Mouse (Mus musculus): ENCODE measurements around the gene Ing5. TPM values are rescaled to one million over a fixed set of nuclear protein-coding genes. Genes with fewer than 3 reads are reported as not detected.
"Not testable (repeated sequence)": the region's sequence is repeated elsewhere in the genome, so short reads cannot be mapped to it uniquely, and the experiment has no call there.

Gene Ing5
- 1 to 10 TPM; 4.5 to 5.1 TPM for total RNA-seq (2021)
- long read RNA-seq, experiment 1, full-length matches to known transcripts: 2 of 3 reads
- long read RNA-seq, experiment 1, partial matches to known transcripts: 0 of 3 reads
- long read RNA-seq, experiment 1, other reads (novel, unspliced or antisense): 1 of 3 reads
- long read RNA-seq, experiment 2, full-length matches to known transcripts: 2 of 2 reads
- long read RNA-seq, experiment 2, partial matches to known transcripts: 0 of 2 reads
- long read RNA-seq, experiment 2, other reads (novel, unspliced or antisense): 0 of 2 reads

DNA sequence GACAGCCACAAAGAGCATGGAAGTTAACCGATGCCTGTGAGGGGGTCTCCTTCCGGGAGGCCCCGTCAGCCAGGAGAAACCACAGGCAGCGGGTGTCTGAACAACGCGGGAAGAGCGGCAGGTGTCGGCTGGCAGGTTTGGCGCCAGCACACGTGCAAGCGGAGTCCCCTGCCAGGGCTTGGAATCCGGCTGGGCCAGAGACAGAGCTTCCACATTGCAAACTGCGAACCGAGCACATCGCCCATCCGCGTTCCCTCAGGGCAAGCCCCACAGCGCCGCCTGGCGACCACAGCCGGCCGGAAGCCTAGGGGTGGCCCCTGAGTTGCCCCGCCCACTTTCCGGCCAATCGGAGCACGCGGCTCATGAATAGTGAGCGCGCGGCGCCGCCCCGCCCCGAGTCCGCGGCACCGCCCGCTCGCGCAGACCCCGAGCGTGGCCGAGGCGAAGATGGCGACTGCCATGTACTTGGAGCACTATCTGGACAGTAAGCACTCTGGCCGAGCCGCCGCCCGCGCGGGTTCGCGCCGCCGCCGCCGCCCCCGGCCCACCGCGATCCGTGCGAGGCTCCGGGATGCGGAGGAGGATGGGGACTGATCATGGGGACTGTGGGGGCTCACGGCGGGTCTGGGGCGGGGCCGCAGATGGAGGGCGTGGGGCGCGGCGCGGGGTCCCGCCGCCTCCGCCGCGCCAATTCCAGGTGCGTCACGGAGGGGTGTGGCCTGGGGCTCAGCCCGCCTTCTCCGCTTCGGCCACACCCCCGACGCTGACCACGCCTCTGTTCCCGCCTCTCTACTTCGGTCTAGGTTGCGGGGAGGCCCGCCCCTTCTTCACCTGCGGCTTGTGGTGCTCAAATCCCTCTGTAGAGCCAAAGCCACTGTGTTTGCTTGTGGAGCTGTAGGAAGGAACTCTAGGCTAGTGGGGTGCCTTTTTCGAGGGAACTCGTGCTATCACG is at the start of gene Ing5:
Gene Ing5 (plus strand): TSS at position 410 of the 952 bp plus-strand sequence.
- peak; percentile 100 for DNase-seq (ENCODE audit: low spot score)

DNA sequence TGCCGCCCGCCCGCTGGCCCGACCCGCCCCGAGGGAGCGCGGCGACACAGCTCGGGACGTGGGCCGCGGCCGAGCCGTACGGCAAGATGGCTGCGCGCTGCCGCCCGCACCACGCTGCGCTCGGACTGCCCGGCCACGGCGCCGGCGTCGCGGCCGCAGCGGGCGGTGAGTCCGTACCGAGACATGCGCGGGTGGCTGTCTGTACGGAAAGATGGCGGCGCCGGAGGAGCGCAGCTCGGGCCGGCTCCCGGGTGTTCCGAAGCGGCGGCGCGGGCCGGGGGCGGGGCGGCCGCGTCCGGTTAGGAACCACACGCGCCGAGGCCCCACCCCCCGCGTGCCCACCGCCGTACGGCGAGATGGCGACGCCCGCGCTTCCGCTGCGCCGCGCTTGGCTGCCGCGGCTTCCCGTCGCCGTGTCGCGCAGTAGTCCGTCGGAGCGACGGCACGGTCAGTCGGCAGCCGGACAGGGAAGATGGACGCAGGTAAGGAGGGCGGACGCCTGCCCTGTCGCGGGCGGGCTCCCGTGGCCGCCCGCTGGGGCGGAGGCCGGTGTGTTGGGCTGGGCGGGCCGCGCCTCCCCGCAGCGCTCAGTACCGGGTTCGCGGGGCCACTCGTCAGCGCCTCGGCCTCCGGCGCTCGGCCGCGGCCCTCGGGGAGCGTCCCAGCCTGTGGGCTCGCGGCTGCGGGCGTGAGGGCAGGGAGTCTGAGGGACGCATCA is 49.0 kb upstream of the Ing5 start, which contains the start of gene Thap4:
Gene Thap4 (minus strand): TSS at position 292 of the 718 bp plus-strand sequence.
- peak; percentile 92 for DNase-seq (ENCODE audit: low spot score)

DNA sequence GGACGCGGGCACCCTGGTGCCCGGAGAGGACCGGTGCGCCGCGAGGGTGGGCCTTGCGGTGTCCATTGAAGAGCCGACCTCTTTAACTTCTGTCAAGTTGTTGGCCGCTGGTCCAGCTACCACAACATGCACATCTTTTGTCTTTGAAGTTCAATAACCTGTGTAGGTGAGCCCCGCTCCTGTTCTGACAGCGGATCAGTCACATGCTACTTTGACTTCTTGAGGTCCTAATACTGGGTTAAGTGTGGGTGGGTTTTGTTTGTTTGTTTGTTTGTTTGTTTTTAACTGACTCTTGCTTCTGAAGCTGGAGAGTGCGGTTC is 48.5 kb upstream of the Ing5 start:
- DNase-seq (ENCODE audit: low spot score): no peak

DNA sequence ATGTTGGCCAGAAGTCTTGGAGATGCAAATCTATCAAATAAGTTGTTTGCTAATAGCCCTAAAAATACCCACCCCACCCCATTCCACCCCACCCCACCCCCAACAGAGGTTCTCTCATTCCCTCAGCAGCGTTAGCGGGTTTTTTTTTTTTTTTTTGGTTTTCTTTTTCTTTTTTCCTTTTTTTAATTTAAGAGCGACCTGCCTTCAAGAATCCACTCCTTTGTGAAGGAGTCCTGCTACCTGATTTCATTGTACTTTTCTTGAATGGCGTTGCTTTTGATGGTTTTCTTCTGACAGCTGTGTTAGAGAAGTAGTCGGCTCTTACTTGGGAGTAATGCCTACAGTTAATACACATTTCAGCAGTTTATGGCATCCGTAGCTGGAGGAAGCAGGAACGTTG is 48.1 kb upstream of the Ing5 start:
- DNase-seq (ENCODE audit: low spot score): no peak

DNA sequence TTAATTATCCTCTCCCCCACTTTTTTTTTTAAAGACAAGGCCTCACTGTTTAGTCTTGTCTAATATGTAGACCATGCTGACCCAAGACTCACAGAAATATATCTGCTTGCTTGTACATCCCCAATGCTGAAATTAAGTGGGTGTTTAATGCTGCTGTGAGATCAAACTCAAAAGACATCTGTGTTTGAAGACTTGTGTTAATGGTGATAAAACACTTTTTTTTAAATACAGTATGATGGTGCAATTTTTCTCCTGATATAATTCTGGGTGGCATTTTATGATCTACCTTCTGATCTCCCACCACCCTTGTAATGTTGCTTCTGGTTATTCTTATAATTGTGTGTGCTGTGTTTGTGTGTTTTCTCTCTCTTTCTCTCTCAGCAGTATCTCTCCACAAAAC is 47.6 kb upstream of the Ing5 start:
- no peak for DNase-seq (ENCODE audit: low spot score)

DNA sequence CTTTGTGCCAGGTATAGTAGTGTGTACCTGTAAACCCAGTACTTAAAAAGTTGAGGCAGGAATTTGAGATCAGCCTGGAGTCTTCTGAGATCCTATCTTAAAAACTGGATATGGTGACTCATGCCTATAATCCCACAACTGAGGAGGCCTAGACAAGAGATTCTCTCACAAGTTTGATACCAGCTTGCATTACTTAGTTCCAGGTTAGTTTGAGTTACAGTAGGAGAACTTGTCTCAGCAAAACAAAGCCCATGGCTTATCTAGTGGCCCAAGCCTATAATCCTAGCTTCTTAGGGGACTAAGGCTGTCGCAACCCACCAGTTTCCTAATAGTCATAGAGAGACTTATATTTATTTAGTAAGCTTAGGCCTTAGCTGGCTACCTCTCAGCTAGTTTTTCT is 43.7 kb upstream of the Ing5 start:
- no peak for DNase-seq (ENCODE audit: low spot score)

DNA sequence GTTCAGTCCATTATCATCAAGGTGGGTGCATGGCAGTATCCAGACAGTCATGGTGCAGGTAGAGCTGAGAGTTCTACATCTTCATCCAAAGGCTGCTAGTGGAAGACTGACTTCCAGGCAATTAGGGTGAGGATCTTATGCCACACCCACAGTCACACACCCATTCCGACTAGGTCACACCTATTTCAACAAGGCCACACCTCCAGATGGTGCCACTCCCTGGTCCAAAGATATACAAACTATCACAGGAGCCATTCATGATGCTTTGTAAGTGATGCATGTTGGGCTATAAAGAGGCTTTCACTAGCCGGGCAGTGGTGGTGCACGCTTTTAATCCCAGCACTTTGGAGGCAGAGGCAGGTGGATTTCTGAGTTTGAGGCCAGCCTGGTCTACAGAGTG is 40.2 kb upstream of the Ing5 start:
- not testable (repeated sequence) for DNase-seq (ENCODE audit: low spot score)

DNA sequence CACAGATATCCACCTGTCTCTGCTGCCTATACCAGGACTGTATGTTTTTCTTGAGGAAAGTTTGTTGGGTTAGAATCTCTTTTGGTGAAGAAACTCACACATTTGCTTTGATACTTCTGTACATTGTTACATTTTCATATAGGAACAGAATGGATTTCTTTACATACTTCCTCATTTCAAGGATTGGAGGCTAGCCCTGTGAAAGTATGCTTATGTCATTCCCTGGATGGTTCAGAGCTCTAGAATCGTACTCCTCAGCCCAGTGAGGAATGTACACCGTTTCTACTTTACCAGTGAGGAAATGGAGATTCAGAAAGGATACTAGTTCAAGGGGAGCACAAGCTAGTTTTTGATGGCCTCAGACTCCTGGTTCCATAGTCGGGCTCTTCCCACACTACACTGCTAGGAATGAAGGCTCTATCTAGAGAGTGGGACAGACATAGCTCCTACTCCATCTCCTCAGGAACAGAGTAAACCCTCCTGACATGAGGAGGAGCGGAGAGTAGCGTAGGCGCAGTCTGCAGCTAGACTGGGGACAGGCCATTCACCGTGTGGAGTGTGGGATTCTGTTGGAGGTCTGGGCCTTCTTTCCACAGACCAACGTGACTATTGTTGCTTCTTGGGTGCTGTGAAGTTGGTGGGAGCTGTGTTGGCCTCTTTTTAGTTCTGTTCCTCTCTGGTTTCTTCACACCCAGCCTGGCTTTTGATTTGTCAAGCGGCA is 38.7 kb upstream of the Ing5 start:
- no peak for DNase-seq (ENCODE audit: low spot score)

DNA sequence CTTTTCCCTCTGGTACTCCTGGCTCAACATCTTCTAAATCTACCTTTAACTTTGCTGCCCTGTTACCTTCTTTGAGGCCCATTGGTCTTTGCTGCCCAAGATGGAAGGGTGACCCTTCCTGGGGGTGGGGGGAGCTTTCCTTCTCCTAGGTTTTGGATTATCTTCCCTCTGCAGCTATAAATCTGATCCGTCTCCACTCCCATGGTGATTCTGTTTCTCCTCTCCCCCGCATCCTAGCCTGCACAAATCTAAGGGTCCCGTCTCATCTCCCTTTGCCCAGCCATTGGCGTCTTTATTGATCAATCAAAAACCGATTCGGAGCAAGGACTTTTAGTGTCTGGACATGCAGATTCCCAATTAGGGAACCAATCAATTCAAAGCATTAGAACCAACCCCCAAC is 36.2 kb upstream of the Ing5 start:
- DNase-seq (ENCODE audit: low spot score): no peak

DNA sequence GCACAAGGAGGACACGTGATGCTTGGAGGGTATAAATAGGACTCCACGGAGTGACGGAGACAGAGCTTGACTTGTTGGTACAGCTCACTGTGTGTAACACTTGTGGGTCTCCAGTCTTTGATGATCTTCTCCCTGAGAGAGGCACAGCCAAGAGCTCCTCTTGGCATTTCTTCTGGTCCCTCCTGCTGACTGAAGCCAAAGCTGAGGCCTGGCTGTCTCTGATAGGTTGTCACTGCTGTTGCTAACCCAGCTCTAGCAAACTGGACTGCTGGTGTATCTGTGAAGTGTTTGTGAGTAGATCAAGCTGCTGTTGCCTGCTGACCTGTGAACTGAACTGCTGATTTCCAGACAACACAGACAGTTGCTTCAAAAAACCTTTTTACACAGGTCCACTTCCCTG is 33.9 kb upstream of the Ing5 start:
- DNase-seq (ENCODE audit: low spot score): no peak

DNA sequence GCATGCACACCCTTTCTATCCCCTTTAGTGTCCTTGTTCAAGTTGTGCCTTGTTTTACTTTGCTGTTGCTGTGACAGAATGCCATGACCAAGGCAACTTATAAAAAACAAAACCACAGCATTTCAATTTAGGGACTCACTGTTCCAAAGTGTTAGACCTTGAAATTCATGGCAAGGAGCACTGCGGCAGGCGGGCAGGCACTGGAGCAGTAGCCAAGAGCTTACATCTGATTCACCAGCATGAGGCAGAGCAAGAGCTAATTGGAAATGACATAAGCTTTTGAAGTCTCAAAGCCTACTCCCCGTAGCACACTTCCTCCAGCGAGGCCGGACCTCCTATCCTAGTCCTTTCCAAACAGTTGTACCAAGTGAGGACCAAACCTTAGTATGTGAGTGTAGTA is 27.1 kb upstream of the Ing5 start:
- DNase-seq (ENCODE audit: low spot score): no peak

DNA sequence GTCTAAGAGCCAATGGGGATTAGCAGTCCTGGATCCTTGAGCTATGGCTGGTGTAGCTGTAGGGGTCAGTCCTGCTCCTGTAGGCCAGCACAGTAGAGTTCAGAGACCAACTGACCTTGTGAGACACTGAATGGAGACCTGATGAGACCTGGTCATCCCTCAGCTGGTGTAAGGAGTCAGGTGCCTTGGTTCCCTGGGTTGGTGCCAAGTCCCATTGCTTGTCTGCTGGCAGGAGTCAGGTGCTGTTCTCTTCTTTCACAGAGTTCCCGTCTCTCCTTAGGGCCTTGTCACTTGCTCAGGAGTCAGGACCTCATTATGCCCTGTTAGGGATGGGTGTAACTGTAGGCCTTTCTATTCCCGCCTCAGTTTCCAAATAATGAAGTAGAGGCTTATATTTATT is 16.9 kb upstream of the Ing5 start:
- peak; percentile 25 for DNase-seq (ENCODE audit: low spot score)

DNA sequence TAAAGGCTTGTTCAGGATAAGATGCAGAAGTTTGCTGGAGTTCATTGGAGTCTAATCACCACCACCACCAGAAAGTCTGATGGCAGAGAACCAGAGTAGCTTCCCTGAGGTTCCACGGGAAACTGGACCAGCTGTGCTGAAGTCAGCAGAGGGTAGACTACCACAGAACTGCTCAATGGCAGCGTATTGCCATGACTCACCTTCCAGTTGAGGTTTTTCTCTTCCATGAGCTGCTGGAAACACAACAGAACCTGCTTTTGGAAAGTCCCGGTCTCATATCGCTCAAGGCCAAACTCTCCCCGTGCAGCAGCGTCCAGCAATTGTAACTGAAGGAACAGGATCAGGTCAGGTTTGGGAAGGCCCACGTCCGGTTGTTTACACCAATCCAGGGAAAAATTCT is 9.2 kb upstream of the Ing5 start:
- DNase-seq (ENCODE audit: low spot score): no peak

DNA sequence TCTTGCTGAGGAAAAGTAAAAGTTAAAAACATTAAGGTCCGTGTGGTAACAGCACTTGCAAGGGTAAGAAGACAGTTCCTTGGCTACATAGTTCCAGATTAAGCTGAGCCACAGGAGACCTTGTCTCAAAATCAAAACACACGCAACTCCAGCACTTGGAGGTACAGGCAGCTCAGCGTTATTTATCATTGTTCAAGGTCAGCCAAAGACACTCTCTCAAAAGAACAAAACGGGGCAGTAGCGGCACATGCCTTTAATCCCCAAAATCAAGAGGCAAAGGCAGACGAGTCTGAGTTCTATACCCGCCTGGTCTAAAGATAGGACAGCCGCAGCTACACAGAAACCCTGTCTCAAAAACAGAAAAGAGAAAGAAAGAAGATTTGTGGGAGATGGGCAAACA is 7.9 kb upstream of the Ing5 start:
- no peak for DNase-seq (ENCODE audit: low spot score)

DNA sequence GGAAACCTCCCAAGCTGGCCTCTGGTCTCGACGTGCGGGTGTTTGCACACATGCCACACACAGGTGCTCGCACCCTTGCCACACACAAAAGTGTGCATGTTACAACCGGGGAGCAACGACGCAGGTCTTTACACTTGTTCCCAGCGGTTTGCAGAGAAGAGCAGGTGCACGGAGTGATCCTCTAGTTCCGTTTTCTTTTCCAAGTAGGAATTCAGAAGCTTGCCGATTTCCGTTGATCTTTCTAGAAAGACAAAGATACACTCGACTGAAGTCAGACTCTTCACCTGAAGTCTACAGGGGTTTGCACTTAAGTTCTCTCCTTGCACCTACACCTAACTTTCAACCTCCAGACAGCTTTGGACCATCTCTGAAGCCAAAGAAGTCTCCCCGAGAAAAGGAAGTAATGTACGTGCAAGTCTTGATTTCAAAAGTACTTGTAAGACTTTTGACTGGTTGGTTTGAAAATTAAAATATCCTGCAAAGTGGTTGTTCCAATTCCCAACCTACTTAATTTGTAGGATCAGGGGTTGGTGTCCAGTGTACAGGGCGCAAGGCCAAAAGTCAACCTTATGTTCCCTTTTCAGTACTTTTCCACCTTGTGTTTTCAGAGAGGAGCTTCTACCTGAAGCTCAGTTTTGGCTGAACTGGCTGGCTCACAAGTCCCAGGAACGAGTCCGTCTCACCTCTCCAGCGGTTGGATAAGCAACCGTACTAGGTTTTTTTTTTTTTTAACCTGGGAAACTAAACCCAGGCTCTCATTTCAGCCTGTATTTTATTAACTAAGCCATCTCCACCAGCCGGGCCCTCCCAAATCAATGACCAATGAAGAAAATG is 2.9 kb upstream of the Ing5 start:
- DNase-seq (ENCODE audit: low spot score): no peak

DNA sequence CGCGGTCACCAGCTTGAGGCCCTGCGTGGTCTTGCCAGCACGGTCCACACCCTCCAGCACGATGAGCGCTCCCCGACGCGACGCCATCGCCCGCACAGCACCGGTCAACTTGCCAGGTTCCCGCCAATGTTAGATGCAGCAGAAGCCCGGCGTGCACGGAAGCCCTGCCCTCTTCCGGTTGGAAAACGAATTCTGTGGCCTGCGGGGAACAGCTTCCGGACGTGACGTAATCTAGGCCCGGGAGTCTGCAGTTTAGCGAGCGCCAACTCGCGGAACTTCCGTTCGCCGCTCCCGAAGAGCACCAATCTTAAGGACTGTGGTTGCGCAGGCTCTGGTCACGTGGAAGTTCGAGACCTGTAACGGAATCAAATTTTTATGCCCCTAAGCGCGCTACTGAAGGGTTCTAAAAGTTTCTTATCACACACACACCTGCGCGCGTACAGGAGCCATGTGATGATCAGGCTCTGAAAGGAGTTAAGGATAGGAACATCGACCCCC is 2.0 kb upstream of the Ing5 start, which contains the start of gene Dtymk:
Gene Dtymk (minus strand): TSS at position 194 of the 498 bp plus-strand sequence.
- peak; percentile 92 for DNase-seq (ENCODE audit: low spot score)

DNA sequence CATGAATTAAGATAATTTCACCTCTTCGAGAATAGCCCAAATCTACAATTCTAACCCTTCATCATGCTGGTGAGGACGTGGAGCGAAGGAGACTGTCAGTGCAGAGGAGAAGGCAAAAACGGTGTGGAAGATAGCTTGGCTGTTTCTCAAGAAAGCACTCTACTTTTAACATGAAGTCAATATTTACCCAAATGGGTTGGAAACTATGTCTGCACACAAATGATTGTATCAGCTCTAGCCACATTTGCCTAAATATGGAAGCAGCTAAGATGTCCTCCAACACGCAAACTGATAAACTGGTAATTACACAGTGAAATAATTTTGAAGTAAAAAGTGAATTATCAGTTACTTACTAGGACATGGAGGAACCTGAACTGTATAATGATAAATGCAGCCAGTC is 994 bp upstream of the Ing5 start:
- no peak for DNase-seq (ENCODE audit: low spot score)

DNA sequence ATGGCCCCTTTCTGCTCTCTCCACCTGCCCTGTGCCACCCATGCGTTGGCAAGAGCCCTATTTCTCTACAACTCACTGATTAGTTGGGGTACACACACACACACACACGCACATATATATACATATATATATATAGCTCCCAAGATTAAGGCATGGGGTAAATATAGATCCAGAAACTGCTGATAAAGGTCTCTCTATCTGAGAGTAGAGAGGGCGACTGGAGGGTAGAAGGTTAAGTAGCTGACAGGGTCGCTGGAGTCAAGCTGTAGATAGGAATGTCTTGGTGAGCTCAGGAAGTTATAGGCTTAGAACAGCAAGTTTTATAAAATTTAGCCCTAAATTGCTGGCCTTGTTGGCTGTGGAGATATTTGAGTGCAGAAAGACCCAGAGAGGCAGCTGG is 1.1 kb downstream of the Ing5 start:
- no peak for DNase-seq (ENCODE audit: low spot score)

DNA sequence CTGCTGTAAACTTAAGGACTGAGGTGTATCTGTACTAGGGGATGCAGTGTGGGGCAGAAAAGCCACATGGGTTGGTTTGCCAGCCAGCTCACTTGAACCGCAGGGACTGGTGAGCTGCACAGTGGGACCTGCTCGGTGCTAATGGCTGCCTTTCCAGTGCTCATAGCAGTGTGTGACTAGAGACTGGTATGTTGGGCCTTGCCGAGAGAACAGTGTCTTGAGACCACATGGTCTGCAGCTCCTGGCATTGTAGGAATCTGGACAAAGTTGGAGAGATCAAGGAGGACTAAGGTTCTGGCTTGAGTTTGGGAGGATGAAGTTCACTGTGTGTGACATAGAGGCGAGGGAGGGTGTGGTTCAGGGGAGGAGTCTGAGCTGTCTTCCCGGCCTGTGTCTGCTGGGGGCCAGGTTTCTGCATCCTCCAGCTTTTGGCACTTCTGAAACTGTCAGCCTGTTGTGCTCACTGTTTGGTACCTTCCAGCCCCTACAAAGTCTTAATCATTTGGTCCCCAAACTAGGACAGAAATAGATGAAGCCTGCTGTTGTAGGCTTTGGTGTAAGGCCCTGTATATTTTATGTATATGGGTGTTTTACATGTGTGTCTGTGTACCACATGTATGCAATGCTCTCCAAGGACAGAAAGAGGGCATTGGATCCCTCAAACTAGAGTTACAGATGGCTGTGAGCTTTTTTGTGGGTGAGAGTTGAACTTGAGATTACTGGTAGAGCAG is 1.6 kb downstream of the Ing5 start:
- no peak for DNase-seq (ENCODE audit: low spot score)

DNA sequence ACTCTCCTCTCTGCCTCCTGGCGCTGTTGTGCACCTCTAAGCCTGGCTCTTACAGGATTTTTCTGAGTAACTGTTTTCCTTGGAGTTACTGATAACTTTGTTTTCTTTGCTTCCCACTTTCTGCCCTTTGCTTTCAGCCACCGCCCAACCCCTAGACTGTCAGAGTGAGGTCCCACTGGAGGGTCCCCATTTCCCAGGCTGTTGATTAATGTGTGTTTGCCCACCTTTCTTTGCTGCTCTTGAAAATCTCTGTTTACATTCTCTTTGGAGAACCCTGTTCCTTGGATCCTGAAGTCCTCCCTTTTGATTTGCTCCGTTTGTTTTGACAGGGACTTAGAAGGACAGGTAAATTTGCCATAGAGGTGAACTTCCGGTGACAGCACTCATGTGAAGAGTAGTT is 5.1 kb downstream of the Ing5 start:
- DNase-seq (ENCODE audit: low spot score): no peak

Measured in gastrocnemius, adult 18-20 months (tissue).